Mouse (Mus musculus) neural tube, embryonic 14.5 days (tissue): Measurements from ENCODE around the gene 2010111I01Rik. TPM values are rescaled to one million over a fixed set of nuclear protein-coding genes. Genes with fewer than 3 reads are reported as not detected.

Source experiments
- ATAC-seq: fragments of 200-750 bp; cut with Nextera tagmentation; 2 replicates; pipeline ENCODE4 v1.8.0; 2017; ENCODE audit warnings: low read depth, mild to moderate bottlenecking, moderate TSS enrichment, moderate library complexity
- H3K27ac ChIP-seq: fragments of 300-500 bp; sonication (generic); 2 replicates; pipeline ENCODE4 v1.5.1; 2014; ENCODE audit warnings: low read depth, mild to moderate bottlenecking, control low read depth, low read length, moderate library complexity, mixed read lengths
- H3K27me3 ChIP-seq: fragments of 300-500 bp; sonication (generic); 2 replicates; pipeline ENCODE4 v1.6.1; 2014; ENCODE audit warnings: low read length; ENCODE audit not compliant: control insufficient read depth, insufficient read depth
- H3K36me3 ChIP-seq: fragments of 300-500 bp; sonication (generic); 2 replicates; pipeline ENCODE4 v1.6.1; 2014; ENCODE audit warnings: low read length, mixed read lengths; ENCODE audit not compliant: control insufficient read depth, insufficient read depth
- H3K4me1 ChIP-seq: fragments of 300-500 bp; sonication (generic); 2 replicates; pipeline ENCODE4 v1.6.1; 2014; ENCODE audit warnings: low read length; ENCODE audit not compliant: control insufficient read depth, insufficient read depth
- H3K4me2 ChIP-seq: fragments of 300-500 bp; sonication (generic); 2 replicates; pipeline ENCODE4 v1.6.1; 2014; ENCODE audit warnings: mild to moderate bottlenecking, low read depth, low read length, control low read depth
- H3K4me3 ChIP-seq: fragments of 300-500 bp; sonication (generic); 2 replicates; pipeline ENCODE4 v1.5.1; 2014; ENCODE audit warnings: low read depth, low read length, control low read depth, mixed read lengths
- H3K9ac ChIP-seq: fragments of 300-500 bp; sonication (generic); replicated peaks from 2 replicates; pipeline ENCODE4 v1.6.1; 2014; ENCODE audit warnings: low read depth, mild to moderate bottlenecking, control low read depth, low read length, mixed read lengths
- H3K9me3 ChIP-seq: fragments of 300-500 bp; sonication (generic); 2 replicates; pipeline ENCODE4 v1.6.1; 2016; ENCODE audit warnings: low read length; ENCODE audit not compliant: control insufficient read depth
- WGBS: fragments of 180-500 bp; shearing (Covaris S2); extraction: QIAGEN DNeasy Blood & Tissue Kit; methylation state at CpG from one replicate; pipeline ENCODE4 v1.1.7; 2014; 5-methylcytosine and 5-hydroxymethylcytosine counted together
- polyA plus RNA-seq: library from polyadenylated mRNA; unstranded; fragments of >200 nt; fragmentation: Nextera tagmentation; extraction: Ambion mirVana; gene quantifications from 2 replicates; pipeline ENCODE4 v1.2.1, GENCODE M21; 2014

2010111I01Rik gene
- polyA plus RNA-seq, 1 experiment from 2014 or later, result 28.8 TPM

GRCm38 (mm10) chr13:63139463-63140226 lies 175.0 kb downstream of the 2010111I01Rik start:
- no peak overlapping the region for H3K4me3 ChIP-seq
- no peaks in the 10 kb centered on the region for H3K9me3 ChIP-seq
- H3K9ac ChIP-seq, result no peak overlapping the region
- H3K27ac ChIP-seq, result no peak overlapping the region
- 79% methylated on average over 10 of the region's 10 CpGs for WGBS
- H3K36me3 ChIP-seq, result no peaks in the 10 kb centered on the region
- no peak overlapping the region for H3K4me2 ChIP-seq
- ATAC-seq, result no peak
- no peaks in the 10 kb centered on the region for H3K4me1 ChIP-seq
- no peaks in the 10 kb centered on the region for H3K27me3 ChIP-seq

- no peaks in the 10 kb centered on the region for H3K27me3 ChIP-seq
- WGBS, result 87% methylated on average over 6 of the region's 6 CpGs
- no peak overlapping the region for H3K4me3 ChIP-seq
- no peaks in the 10 kb centered on the region for H3K36me3 ChIP-seq
- no peak overlapping the region for H3K9ac ChIP-seq
- H3K27ac ChIP-seq, result no peak overlapping the region
- no peak for ATAC-seq
- H3K4me1 ChIP-seq, result no peaks in the 10 kb centered on the region
- no peak overlapping the region for H3K4me2 ChIP-seq
- no peaks in the 10 kb centered on the region for H3K9me3 ChIP-seq
Observed at GRCm38 (mm10) chr13:63140784-63141183, 176.1 kb downstream of the 2010111I01Rik start.

GRCm38 (mm10) chr13:63141275-63141674 lies 176.6 kb downstream of the 2010111I01Rik start:
- Histone ChIP-seq H3K36me3 (no peaks in the 10 kb centered on the region), H3K27me3 (no peaks in the 10 kb centered on the region), H3K4me3 (no peak overlapping the region), H3K9ac (no peak overlapping the region), H3K27ac (no peak overlapping the region), H3K4me2 (no peak overlapping the region), H3K9me3 (no peaks in the 10 kb centered on the region), H3K4me1 (no peaks in the 10 kb centered on the region)
- no peak for ATAC-seq

GRCm38 (mm10) chr13:63146604-63147188 lies 182.0 kb downstream of the 2010111I01Rik start:
- WGBS, result 56% methylated on average over 4 of the region's 4 CpGs
- no peak overlapping the region for H3K4me2 ChIP-seq
- H3K9me3 ChIP-seq, result no peaks in the 10 kb centered on the region
- no peaks in the 10 kb centered on the region for H3K36me3 ChIP-seq
- no peak overlapping the region for H3K9ac ChIP-seq
- H3K4me3 ChIP-seq, result no peak overlapping the region
- ATAC-seq, result no peak
- no peaks in the 10 kb centered on the region for H3K4me1 ChIP-seq
- no peaks in the 10 kb centered on the region for H3K27me3 ChIP-seq
- no peak overlapping the region for H3K27ac ChIP-seq

GRCm38 (mm10) chr13:63148157-63148556 lies 183.5 kb downstream of the 2010111I01Rik start:
- no peaks in the 10 kb centered on the region for H3K9me3 ChIP-seq
- no peak for ATAC-seq
- 15% methylated on average over 1 of the region's 1 CpGs for WGBS
- H3K9ac ChIP-seq, result no peak overlapping the region
- H3K4me3 ChIP-seq, result no peak overlapping the region
- no peaks in the 10 kb centered on the region for H3K36me3 ChIP-seq
- H3K4me2 ChIP-seq, result no peak overlapping the region
- H3K4me1 ChIP-seq, result no peaks in the 10 kb centered on the region
- no peaks in the 10 kb centered on the region for H3K27me3 ChIP-seq
- no peak overlapping the region for H3K27ac ChIP-seq

- Histone ChIP-seq H3K27me3 (no peaks in the 10 kb centered on the region), H3K27ac (no peak overlapping the region), H3K4me1 (no peaks in the 10 kb centered on the region), H3K9me3 (no peaks in the 10 kb centered on the region), H3K4me2 (no peak overlapping the region), H3K9ac (no peak overlapping the region), H3K36me3 (no peaks in the 10 kb centered on the region), H3K4me3 (no peak overlapping the region)
- WGBS, result 56% methylated on average over 2 of the region's 2 CpGs
- ATAC-seq, result no peak
Observed at GRCm38 (mm10) chr13:63150470-63151020, 185.9 kb downstream of the 2010111I01Rik start.

- Histone ChIP-seq H3K27ac (no peak overlapping the region), H3K36me3 (no peaks in the 10 kb centered on the region), H3K4me2 (no peak overlapping the region), H3K9me3 (no peaks in the 10 kb centered on the region), H3K4me1 (no peaks in the 10 kb centered on the region), H3K9ac (no peak overlapping the region), H3K4me3 (no peak overlapping the region), H3K27me3 (no peaks in the 10 kb centered on the region)
- ATAC-seq, result no peak
- WGBS, result 90% methylated on average over 9 of the region's 9 CpGs
Observed at GRCm38 (mm10) chr13:63151028-63151738, 186.5 kb downstream of the 2010111I01Rik start.

GRCm38 (mm10) chr13:63152498-63152897 lies 187.8 kb downstream of the 2010111I01Rik start:
- no peaks in the 10 kb centered on the region for H3K4me1 ChIP-seq
- no peaks in the 10 kb centered on the region for H3K27me3 ChIP-seq
- H3K4me3 ChIP-seq, result no peak overlapping the region
- no peak overlapping the region for H3K27ac ChIP-seq
- H3K9ac ChIP-seq, result no peak overlapping the region
- H3K9me3 ChIP-seq, result no peaks in the 10 kb centered on the region
- no peak for ATAC-seq
- H3K36me3 ChIP-seq, result no peaks in the 10 kb centered on the region
- 78% methylated on average over 3 of the region's 3 CpGs for WGBS
- H3K4me2 ChIP-seq, result no peak overlapping the region

- Histone ChIP-seq H3K4me1 (no peaks in the 10 kb centered on the region), H3K9me3 (no peaks in the 10 kb centered on the region), H3K36me3 (no peaks in the 10 kb centered on the region), H3K27me3 (no peaks in the 10 kb centered on the region), H3K4me2 (no peak overlapping the region), H3K9ac (no peak overlapping the region), H3K4me3 (no peak overlapping the region), H3K27ac (no peak overlapping the region)
- WGBS, result 52% methylated on average over 2 of the region's 2 CpGs
- no peak for ATAC-seq
Observed at GRCm38 (mm10) chr13:63153397-63153796, 188.7 kb downstream of the 2010111I01Rik start.
